ENCODE assay signal across 23 mouse cellular contexts in genomic region chr1:82281823-82282222, GRCm38 (mm10). TPM values are rescaled to one million over a fixed set of nuclear protein-coding genes. Genes with fewer than 3 reads are reported as not detected.
DNase-seq lines count a peak whose midpoint lies in the region; ATAC-seq lines count a peak whose summit lies in the region.
"Had no signal": no experiment of that assay in that cellular context is flagged by ENCODE, and none has a peak within 500 bp of the region (broad histone marks: within the 10 kb centered on the region; RNA-seq: fewer than 3 reads in every experiment).

No protein-coding gene starts in this region.

- intact Hi-C loops in heart, postnatal 14 days (cut with DNase I) = loop anchor here (10.0 kb wide), 2 partner anchors 157 to 267 kb away; no protein-coding TSS in a partner anchor

- no peaks in the 10 kb centered on the region for H3K36me3 ChIP-seq in heart, embryonic 11.5 days (ENCODE audit: control insufficient read depth, insufficient read depth, low read length)
- peaks cover 17% of the 10 kb centered on the region for H3K36me3 ChIP-seq in neural tube, embryonic 13.5 days
- H3K36me3 ChIP-seq: stomach, embryonic 15.5 days had no signal

- H3K4me1 ChIP-seq in heart, embryonic 11.5 days (ENCODE audit: control insufficient read depth, insufficient read depth, low read length) = peaks cover 12% of the 10 kb centered on the region; the same call in 1 of the 2 replicates
- H3K4me1 ChIP-seq in neural tube, embryonic 13.5 days (replicated peaks) = peaks cover 50% of the 10 kb centered on the region

- no peaks in the 10 kb centered on the region for H3K27me3 ChIP-seq in heart, embryonic 11.5 days (ENCODE audit: control insufficient read depth, insufficient read depth, low read length)
- H3K27me3 ChIP-seq in neural tube, embryonic 13.5 days = no peaks in the 10 kb centered on the region
- H3K27me3 ChIP-seq: kidney, embryonic 15.5 days; limb, embryonic 12.5 days; midbrain, embryonic 13.5 days; stomach, embryonic 15.5 days had no signal

- H3K27ac ChIP-seq in heart, embryonic 11.5 days (ENCODE audit: low read depth, low read length) = peak overlapping the region; percentile 57
- H3K27ac ChIP-seq in neural tube, embryonic 13.5 days (replicated peaks) = no peak overlapping the region
- H3K27ac ChIP-seq: macrophage had no signal

- H3K4me2 ChIP-seq in heart, embryonic 11.5 days = no peak overlapping the region
- H3K4me2 ChIP-seq in neural tube, embryonic 13.5 days = peak overlapping the region; percentile 85

- no peaks in the 10 kb centered on the region for H3K9me3 ChIP-seq in heart, embryonic 11.5 days (replicated peaks; ENCODE audit: control insufficient read depth, low read length)
- no peaks in the 10 kb centered on the region for H3K9me3 ChIP-seq in neural tube, embryonic 13.5 days
- H3K9me3 ChIP-seq: embryonic facial prominence, embryonic 10.5 days; kidney, embryonic 15.5 days; limb, embryonic 12.5 days; midbrain, embryonic 13.5 days; stomach, embryonic 15.5 days had no signal

- peak; percentile 7 for DNase-seq in embryo, embryonic 10 days (ENCODE audit: low spot score)
- DNase-seq in embryo, embryonic 11 days = no peak
- DNase-seq in heart, postnatal 14 days = no peak
- DNase-seq in neural tube, embryonic 10.5 days (ENCODE audit: extremely low spot score, low spot score) = no peak
- DNase-seq in retina, embryonic 14.5 days (ENCODE audit: low spot score) = no peak
- DNase-seq in natural killer cell, adult 2 months (ENCODE audit: low spot score in 2 of 2) = no peak
- DNase-seq: adrenal gland, postnatal 25 days; cerebellum, postnatal 14 days; forebrain, postnatal 0 days; gastrocnemius, postnatal 10 days; right cerebral cortex, adult 18-20 months; spleen, adult 18-20 months had no signal

- WGBS in heart, embryonic 11.5 days (ENCODE audit: insufficient replicate concordance) = 42% methylated on average over 6 of the region's 6 CpGs
- WGBS in neural tube, embryonic 13.5 days = 88% methylated on average over 6 of the region's 6 CpGs

- no peak overlapping the region for H3K4me3 ChIP-seq in heart, embryonic 11.5 days (ENCODE audit: low read depth, low read length)
- no peak overlapping the region for H3K4me3 ChIP-seq in neural tube, embryonic 13.5 days
- H3K4me3 ChIP-seq: erythroblast, embryonic 14.5 days had no signal

- ATAC-seq in heart, embryonic 11.5 days (replicated peaks; ENCODE audit: insufficient number of reproducible peaks, low FRiP score, low TSS enrichment) = no peak
- no peak for ATAC-seq in neural tube, embryonic 13.5 days (ENCODE audit: low read depth)
- ATAC-seq: forebrain, postnatal 0 days; inflammation-experienced regulatory T-cells, adult 6 months had no signal

- no peak overlapping the region for H3K9ac ChIP-seq in heart, embryonic 11.5 days (ENCODE audit: low read depth, low read length)
- H3K9ac ChIP-seq in neural tube, embryonic 13.5 days = no peak overlapping the region
- H3K9ac ChIP-seq: kidney, embryonic 15.5 days; stomach, embryonic 15.5 days had no signal

RNA-seq across cellular contexts. Expression of gene Irs1, which starts 9.4 kb away (rescaled TPM):
- 8.4 and 10.9 TPM in 2 replicates for polyA plus RNA-seq in heart, embryonic 11.5 days (2014; fragmentation: Nextera tagmentation; extraction: Ambion mirVana)
- 10 to 100 TPM; 37.5 to 38.0 TPM for total RNA-seq in heart, postnatal 14 days (2021)
- 7.1 and 8.2 TPM in 2 replicates for polyA plus RNA-seq in neural tube, embryonic 13.5 days (2015; fragmentation: Nextera tagmentation; extraction: Ambion mirVana)
- polyA plus RNA-seq: inflammation-experienced regulatory T-cells, adult 6 months; macrophage had no signal

RNA-seq across cellular contexts. Expression of gene Rhbdd1, which starts 34.4 kb away (rescaled TPM):
- 7.9 and 8.7 TPM in 2 replicates for polyA plus RNA-seq in heart, embryonic 11.5 days (2014; fragmentation: Nextera tagmentation; extraction: Ambion mirVana)
- 10 to 100 TPM; 10.1 to 11.5 TPM for total RNA-seq in heart, postnatal 14 days (2021)
- polyA plus RNA-seq in neural tube, embryonic 13.5 days (2015; fragmentation: Nextera tagmentation; extraction: Ambion mirVana) = 4.1 and 5.4 TPM in 2 replicates

RNA-seq across cellular contexts. Expression of gene Gm9747, which starts 48.9 kb away (rescaled TPM):
- 33.1 and 40.5 TPM in 2 replicates for polyA plus RNA-seq in heart, embryonic 11.5 days (2014; fragmentation: Nextera tagmentation; extraction: Ambion mirVana)
- total RNA-seq in heart, postnatal 14 days (2021) = not detected
- polyA plus RNA-seq in neural tube, embryonic 13.5 days (2015; fragmentation: Nextera tagmentation; extraction: Ambion mirVana) = 22.1 and 26.1 TPM in 2 replicates
- total RNA-seq: adrenal gland, postnatal 25 days; forebrain, postnatal 0 days; gastrocnemius, postnatal 10 days; layer of hippocampus, adult 18-20 months had no signal
- polyA plus RNA-seq: erythroblast, embryonic 14.5 days; inflammation-experienced regulatory T-cells, adult 6 months; macrophage had no signal
